Mouse (Mus musculus) liver, embryonic 14.5 days (tissue): ENCODE data around the gene Cidec.

ENCODE experiments used
- CTCF ChIP-seq: IDR thresholded peaks from 2 replicates; pipeline ENCODE4 v1.5.1; 2016; ENCODE audit warnings: antibody characterized with exemption, low read depth, control low read depth
- EP300 ChIP-seq: IDR thresholded peaks from 2 replicates; pipeline ENCODE4 v1.6.1; 2016; ENCODE audit warnings: antibody characterized with exemption, low read depth

GRCm38 (mm10) chr6:113390715-113391114, 44.8 kb downstream of the Cidec start:
- TF ChIP-seq CTCF (no peak), EP300 (no peak)
